Mouse (Mus musculus) intestine, embryonic 15.5 days (tissue): Measurements from ENCODE around the gene Rala. TPM values are rescaled to one million over a fixed set of nuclear protein-coding genes. Genes with fewer than 3 reads are reported as not detected.

Experiments
- ATAC-seq: fragments of 200-750 bp; cut with Nextera tagmentation; 2 replicates; pipeline ENCODE4 v1.8.0; 2017; ENCODE audit warnings: moderate TSS enrichment, moderate library complexity
- H3K27ac ChIP-seq: fragments of 300-500 bp; sonication (generic); 2 replicates; pipeline ENCODE4 v1.5.1; 2015; ENCODE audit warnings: mild to moderate bottlenecking, inconsistent platforms
- H3K27me3 ChIP-seq: fragments of 300-500 bp; sonication (generic); replicated peaks from 2 replicates; pipeline ENCODE4 v1.6.1; 2015; ENCODE audit warnings: inconsistent platforms
- H3K36me3 ChIP-seq: fragments of 300-500 bp; sonication (generic); 2 replicates; pipeline ENCODE4 v1.6.1; 2015; ENCODE audit warnings: inconsistent platforms
- H3K4me1 ChIP-seq: fragments of 300-500 bp; sonication (generic); replicated peaks from 2 replicates; pipeline ENCODE4 v1.6.1; 2015; ENCODE audit warnings: inconsistent platforms
- H3K4me2 ChIP-seq: fragments of 300-500 bp; sonication (generic); replicated peaks from 2 replicates; pipeline ENCODE4 v1.6.1; 2015; ENCODE audit warnings: mild to moderate bottlenecking, inconsistent platforms
- H3K4me3 ChIP-seq: fragments of 300-500 bp; sonication (generic); replicated peaks from 2 replicates; pipeline ENCODE4 v1.5.1; 2015; ENCODE audit warnings: inconsistent platforms
- H3K9ac ChIP-seq: fragments of 300-500 bp; sonication (generic); 2 replicates; pipeline ENCODE4 v1.6.1; 2015; ENCODE audit warnings: inconsistent platforms
- H3K9me3 ChIP-seq: fragments of 300-500 bp; sonication (generic); 2 replicates; pipeline ENCODE4 v1.6.1; 2016; ENCODE audit warnings: inconsistent platforms
- WGBS: fragments of 180-500 bp; shearing (Covaris S2); methylation state at CpG from one replicate; pipeline ENCODE4 v1.1.7; 2015; 5-methylcytosine and 5-hydroxymethylcytosine counted together
- polyA plus RNA-seq: library from polyadenylated mRNA; unstranded; fragments of >200 nt; fragmentation: Nextera tagmentation; extraction: Ambion mirVana; gene quantifications from 2 replicates; pipeline ENCODE4 v1.2.1, GENCODE M21; 2015

Gene Rala
- polyA plus RNA-seq, result 96.8 and 108 TPM in 2 replicates

DNA sequence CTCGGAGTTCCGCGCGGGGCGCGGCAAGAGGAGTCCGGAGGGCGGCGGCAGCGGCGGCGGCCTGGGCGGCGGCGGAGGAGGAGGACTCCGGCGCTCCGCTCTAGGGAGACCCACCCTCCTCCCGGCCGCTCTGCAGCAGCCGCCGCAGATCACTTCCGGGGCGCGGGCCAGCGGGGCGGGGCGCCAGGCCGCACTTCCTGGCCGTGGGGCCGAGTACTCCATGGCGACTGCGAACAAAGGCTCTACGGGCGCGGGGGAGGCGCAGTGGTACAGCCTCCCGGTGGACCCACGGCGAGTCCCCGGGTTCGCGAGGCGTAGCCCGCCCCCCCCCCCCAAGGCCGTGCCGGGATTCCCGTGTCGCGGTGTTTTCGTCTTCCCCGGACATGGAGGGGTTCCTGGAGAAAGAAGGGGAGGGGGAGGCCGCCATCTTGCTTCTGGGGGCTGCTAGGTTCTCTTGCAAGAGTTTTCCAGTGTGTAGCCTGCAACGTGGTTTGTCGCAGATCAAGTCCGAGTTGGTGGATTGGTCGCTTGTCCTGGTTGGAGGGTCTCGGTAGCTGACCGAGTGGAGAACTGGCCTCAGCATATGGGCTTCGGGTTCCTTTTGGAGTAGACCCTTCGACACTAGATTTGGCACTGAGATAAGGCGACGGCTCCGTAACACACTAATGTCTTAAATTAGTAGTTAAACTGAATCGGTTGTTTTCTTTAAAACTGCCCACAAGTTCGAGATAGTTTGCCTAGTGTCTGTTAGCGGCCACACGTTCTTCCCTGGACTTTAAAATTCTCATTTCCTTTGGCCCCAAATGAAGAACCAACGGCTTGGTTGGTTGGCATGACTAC is at the start of gene Rala:
Gene Rala (minus strand): TSS at position 162 of the 840 bp plus-strand sequence.
- 8% methylated on average over 62 of the region's 69 CpGs for WGBS
- H3K4me1 ChIP-seq, result peaks cover 5% of the 10 kb centered on the region; the same call in 1 of the 2 replicates
- H3K36me3 ChIP-seq, result no peaks in the 10 kb centered on the region
- no peaks in the 10 kb centered on the region for H3K9me3 ChIP-seq
- peak within 1 kb of the TSS; percentile 72 for H3K4me2 ChIP-seq
- peak within 1 kb of the TSS; percentile 84 for H3K9ac ChIP-seq
- ATAC-seq, result peak; percentile 100
- H3K27ac ChIP-seq, result peak within 1 kb of the TSS; percentile 90
- no peaks in the 10 kb centered on the region for H3K27me3 ChIP-seq
- H3K4me3 ChIP-seq, result peak within 1 kb of the TSS; percentile 95

DNA sequence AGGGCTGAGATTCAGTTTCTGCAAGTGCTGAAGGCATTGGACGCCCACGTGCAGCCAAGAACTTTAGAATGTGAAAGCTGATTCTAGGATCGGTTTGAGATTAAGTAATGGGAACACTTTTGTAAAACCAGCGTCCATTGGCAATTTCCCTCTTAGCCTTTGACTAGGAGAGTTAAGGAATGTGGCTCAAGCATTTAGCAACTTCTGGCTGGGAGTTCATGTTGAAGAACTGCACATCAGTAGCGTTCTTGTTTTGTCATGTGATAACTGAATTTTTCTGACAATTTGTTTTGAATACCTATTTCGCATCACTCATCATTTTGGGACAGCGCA is 49.4 kb upstream of the Rala start:
- Histone ChIP-seq H3K4me2 (peak overlapping the region; percentile 76), H3K4me3 (peak overlapping the region; percentile 79), H3K4me1 (no peaks in the 10 kb centered on the region), H3K9me3 (no peaks in the 10 kb centered on the region), H3K9ac (peak overlapping the region; percentile 81), H3K36me3 (no peaks in the 10 kb centered on the region), H3K27me3 (no peaks in the 10 kb centered on the region), H3K27ac (peak overlapping the region; percentile 86; the same call in 1 of the 2 replicates)
- 37% methylated on average over 7 of the region's 7 CpGs for WGBS
- peak; percentile 45 for ATAC-seq

DNA sequence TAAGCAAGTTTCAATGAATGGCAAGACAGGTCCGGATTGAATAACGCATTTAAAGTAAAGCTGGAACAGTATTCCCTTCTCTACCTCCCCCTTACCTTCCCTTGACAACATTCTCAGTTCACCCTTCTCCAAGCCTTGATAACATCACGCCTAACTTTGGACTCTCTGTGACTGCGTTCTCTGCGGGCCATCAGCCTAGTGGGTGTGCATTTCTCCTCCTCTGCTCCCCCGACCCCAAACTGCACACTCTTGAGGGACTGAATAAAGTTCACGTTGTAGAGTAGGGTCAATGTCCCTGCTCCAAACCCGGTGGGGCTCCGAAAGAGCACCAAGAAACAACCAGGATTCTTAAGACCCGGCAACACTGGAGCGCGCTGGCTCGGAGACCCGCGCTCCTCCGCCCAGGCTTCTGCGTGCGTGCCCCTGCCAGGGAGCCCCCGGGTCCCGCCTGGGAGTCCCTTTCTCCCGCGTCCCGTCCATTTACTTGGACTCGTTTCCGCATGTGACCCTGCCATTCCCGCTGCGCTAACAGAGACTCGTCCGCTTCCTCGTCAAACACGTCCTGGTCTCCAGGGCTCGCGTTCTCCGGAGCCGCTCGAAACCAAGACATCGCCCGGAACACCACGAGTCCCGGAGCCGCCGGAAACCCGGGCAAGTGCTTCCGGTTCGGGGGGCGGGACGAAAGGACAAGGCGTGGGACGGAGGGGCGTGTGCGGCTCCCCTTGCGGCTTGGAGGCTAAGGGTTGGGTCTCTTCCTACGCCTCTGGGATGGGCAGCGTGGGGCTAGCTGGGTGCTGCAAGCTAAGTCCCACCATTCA is 48.9 kb upstream of the Rala start, which contains the start of gene Yae1d1:
Gene Yae1d1 (minus strand): TSS at position 653 of the 818 bp plus-strand sequence.
- peak within 1 kb of the TSS; percentile 86 for H3K27ac ChIP-seq
- H3K27me3 ChIP-seq, result no peaks in the 10 kb centered on the region
- under 1% methylated on average over 53 of the region's 54 CpGs for WGBS
- no peaks in the 10 kb centered on the region for H3K9me3 ChIP-seq
- H3K36me3 ChIP-seq, result no peaks in the 10 kb centered on the region
- H3K4me1 ChIP-seq, result no peaks in the 10 kb centered on the region
- peak within 1 kb of the TSS; percentile 81 for H3K9ac ChIP-seq
- peak; percentile 98 for ATAC-seq
- peak within 1 kb of the TSS; percentile 76 for H3K4me2 ChIP-seq
- peak within 1 kb of the TSS; percentile 79 for H3K4me3 ChIP-seq

DNA sequence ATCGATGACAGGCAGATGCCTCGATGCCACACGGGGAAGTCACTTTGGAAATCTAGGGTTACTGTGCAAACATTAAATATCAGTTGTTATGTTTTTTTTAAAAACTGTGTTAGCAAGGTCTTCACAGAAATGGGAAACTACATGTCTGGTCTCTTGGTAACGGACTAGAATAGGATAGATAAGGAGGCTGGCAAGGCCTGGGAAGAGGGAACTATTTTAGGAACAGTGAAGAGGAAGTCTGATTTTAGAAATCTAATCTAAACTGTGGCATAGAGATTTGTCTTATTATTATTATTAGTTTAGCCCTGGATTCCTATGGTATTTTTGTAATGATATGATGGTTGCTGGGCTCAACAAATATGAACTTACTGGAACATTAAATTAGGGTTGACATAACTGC is 48.0 kb upstream of the Rala start:
- Histone ChIP-seq H3K9ac (no peak overlapping the region), H3K9me3 (no peaks in the 10 kb centered on the region), H3K27me3 (no peaks in the 10 kb centered on the region), H3K4me2 (peak overlapping the region; percentile 76), H3K36me3 (peaks cover 3% of the 10 kb centered on the region), H3K4me1 (no peaks in the 10 kb centered on the region), H3K27ac (no peak overlapping the region), H3K4me3 (peak overlapping the region; percentile 79; the same call in 1 of the 2 replicates)
- WGBS, result 79% methylated on average over 4 of the region's 4 CpGs
- ATAC-seq, result no peak

DNA sequence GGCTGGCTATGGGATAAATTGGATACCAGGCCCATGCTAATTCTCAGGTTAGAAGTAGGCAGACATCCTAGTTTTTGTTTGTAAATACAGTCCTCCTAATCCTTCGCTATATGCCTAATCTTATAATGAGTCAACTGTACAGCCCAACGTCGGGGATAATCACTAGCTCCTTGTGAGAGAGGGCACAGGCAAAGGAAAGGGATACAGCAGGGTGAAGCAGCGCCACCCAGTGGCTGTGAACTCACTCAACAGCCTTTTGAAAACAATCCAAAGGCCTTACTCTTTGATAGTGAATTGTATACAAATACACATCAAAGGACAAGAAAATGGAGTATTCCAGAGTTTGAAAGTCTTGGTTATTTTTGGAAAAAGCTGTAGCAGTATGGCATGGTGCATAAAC is 39.2 kb upstream of the Rala start:
- no peak overlapping the region for H3K4me2 ChIP-seq
- H3K27me3 ChIP-seq, result no peaks in the 10 kb centered on the region
- 49% methylated on average over 4 of the region's 4 CpGs for WGBS
- no peaks in the 10 kb centered on the region for H3K9me3 ChIP-seq
- H3K36me3 ChIP-seq, result peaks cover 15% of the 10 kb centered on the region
- no peak overlapping the region for H3K27ac ChIP-seq
- H3K4me3 ChIP-seq, result no peak overlapping the region
- no peak overlapping the region for H3K9ac ChIP-seq
- ATAC-seq, result no peak
- H3K4me1 ChIP-seq, result no peaks in the 10 kb centered on the region

- Histone ChIP-seq H3K4me3 (no peak overlapping the region), H3K9ac (no peak overlapping the region), H3K4me2 (no peak overlapping the region), H3K27me3 (no peaks in the 10 kb centered on the region), H3K27ac (no peak overlapping the region), H3K9me3 (no peaks in the 10 kb centered on the region), H3K4me1 (no peaks in the 10 kb centered on the region), H3K36me3 (peaks cover 15% of the 10 kb centered on the region)
- 86% methylated on average over 5 of the region's 5 CpGs for WGBS
- ATAC-seq, result no peak
Observed at GRCm38 (mm10) chr13:17982634-17983033, 38.6 kb upstream of the Rala start.

- Histone ChIP-seq H3K4me3 (no peak overlapping the region), H3K4me2 (no peak overlapping the region), H3K27me3 (no peaks in the 10 kb centered on the region), H3K9me3 (no peaks in the 10 kb centered on the region), H3K4me1 (no peaks in the 10 kb centered on the region), H3K9ac (no peak overlapping the region), H3K36me3 (no peaks in the 10 kb centered on the region), H3K27ac (no peak overlapping the region)
- ATAC-seq, result no peak
- WGBS, result 74% methylated on average over 8 of the region's 8 CpGs
Observed at GRCm38 (mm10) chr13:17976854-17977739, 33.1 kb upstream of the Rala start.

- Histone ChIP-seq H3K36me3 (no peaks in the 10 kb centered on the region), H3K4me2 (no peak overlapping the region), H3K27me3 (no peaks in the 10 kb centered on the region), H3K4me1 (no peaks in the 10 kb centered on the region), H3K4me3 (no peak overlapping the region), H3K27ac (no peak overlapping the region), H3K9me3 (no peaks in the 10 kb centered on the region), H3K9ac (no peak overlapping the region)
- peak; percentile 69; the same call in 1 of the 2 replicates for ATAC-seq
- 35% methylated on average over 2 of the region's 2 CpGs for WGBS
Observed at GRCm38 (mm10) chr13:17975891-17976290, 31.9 kb upstream of the Rala start.

DNA sequence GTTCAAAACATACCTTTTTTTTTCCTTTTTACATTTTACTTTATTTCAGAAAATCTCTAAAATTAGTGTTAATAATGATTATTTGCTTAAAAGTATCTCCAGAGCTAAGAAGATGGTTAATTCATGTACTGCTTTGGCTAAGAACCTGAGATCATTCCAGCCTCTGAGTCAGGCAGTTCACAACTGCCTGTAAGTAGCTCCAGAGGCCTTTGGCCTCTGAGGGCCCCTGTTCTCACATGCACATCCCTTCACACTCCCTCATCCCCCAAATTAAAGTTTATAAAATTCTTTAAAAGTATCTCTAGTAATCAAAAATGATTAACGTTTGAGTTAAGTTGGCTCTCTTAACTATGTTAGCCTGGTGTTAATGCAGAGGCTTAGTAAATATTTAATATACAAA is 31.4 kb upstream of the Rala start:
- Histone ChIP-seq H3K4me3 (no peak overlapping the region), H3K9me3 (no peaks in the 10 kb centered on the region), H3K9ac (no peak overlapping the region), H3K27ac (no peak overlapping the region), H3K4me2 (no peak overlapping the region), H3K36me3 (no peaks in the 10 kb centered on the region), H3K4me1 (no peaks in the 10 kb centered on the region), H3K27me3 (no peaks in the 10 kb centered on the region)
- no peak for ATAC-seq
- 61% methylated on average over 1 of the region's 1 CpGs for WGBS

DNA sequence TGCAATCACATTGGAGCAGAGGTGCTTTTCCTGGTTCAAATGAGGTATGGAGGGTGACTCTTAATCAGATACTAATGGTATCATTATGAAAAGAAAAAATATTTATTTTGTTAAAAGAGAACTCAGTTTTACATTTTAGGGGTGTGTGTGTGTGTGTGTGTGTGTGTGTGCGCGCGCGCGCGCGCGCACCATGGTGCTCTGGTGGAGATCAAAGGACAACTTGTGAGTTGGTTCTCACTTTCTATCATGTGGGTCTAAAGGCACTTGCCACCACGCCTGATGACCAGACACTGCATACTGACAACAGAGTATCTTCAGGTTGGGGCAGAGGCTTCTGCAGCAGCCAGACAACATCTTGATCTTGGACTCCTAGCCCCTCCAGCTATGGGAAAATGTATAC is 30.7 kb upstream of the Rala start:
- Histone ChIP-seq H3K9me3 (no peaks in the 10 kb centered on the region), H3K4me3 (no peak overlapping the region), H3K27ac (no peak overlapping the region), H3K27me3 (no peaks in the 10 kb centered on the region), H3K4me2 (no peak overlapping the region), H3K9ac (no peak overlapping the region), H3K36me3 (no peaks in the 10 kb centered on the region), H3K4me1 (no peaks in the 10 kb centered on the region)
- 96% methylated on average over 9 of the region's 9 CpGs for WGBS
- ATAC-seq, result no peak

DNA sequence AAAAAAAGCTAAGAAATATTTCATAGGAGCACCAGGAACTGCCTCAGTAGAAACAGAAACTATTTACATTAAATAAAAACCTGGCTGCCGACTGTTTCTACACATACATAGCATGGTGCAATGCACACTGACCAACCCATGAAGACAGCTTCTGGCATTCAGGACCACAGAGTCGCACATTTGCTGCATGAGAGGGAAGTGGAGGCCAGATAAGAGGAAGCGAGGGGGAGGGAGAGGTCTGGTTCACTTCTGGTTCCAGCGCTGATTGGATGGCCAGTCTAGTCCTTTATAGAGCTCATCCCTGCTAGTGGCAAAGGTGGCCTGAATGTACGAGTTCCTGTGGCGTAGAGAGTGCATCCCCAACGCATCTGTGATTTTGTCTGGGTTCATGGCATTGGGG is 16.6 kb upstream of the Rala start:
- ATAC-seq, result no peak
- H3K4me2 ChIP-seq, result no peak overlapping the region
- no peaks in the 10 kb centered on the region for H3K27me3 ChIP-seq
- no peak overlapping the region for H3K4me3 ChIP-seq
- H3K27ac ChIP-seq, result no peak overlapping the region
- 80% methylated on average over 7 of the region's 7 CpGs for WGBS
- no peaks in the 10 kb centered on the region for H3K36me3 ChIP-seq
- no peak overlapping the region for H3K9ac ChIP-seq
- H3K9me3 ChIP-seq, result no peaks in the 10 kb centered on the region
- H3K4me1 ChIP-seq, result no peaks in the 10 kb centered on the region

DNA sequence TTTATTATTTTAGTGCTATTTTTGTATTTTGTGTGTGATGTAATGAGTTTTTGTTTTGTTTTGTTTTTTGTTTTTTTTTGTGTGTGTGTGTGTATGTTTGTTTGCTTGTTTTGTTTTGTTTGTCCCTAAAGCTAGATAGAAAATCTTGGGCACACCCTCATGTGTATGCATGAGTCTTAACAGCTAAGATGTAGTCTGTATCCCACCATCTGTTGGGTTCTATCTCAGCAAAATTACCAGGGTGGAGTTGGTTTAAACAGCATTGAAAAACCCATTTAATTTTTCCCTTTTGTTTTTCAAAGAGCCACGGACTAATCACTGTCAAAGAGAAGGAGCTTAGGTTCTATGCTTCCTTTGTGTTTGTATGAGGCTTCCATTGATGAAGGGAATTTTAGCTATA is 10.2 kb upstream of the Rala start:
- no peak overlapping the region for H3K27ac ChIP-seq
- no peaks in the 10 kb centered on the region for H3K27me3 ChIP-seq
- H3K4me3 ChIP-seq, result no peak overlapping the region
- no peak overlapping the region for H3K9ac ChIP-seq
- H3K4me2 ChIP-seq, result no peak overlapping the region
- 71% methylated on average over 1 of the region's 1 CpGs for WGBS
- H3K4me1 ChIP-seq, result no peaks in the 10 kb centered on the region
- no peaks in the 10 kb centered on the region for H3K9me3 ChIP-seq
- ATAC-seq, result no peak
- no peaks in the 10 kb centered on the region for H3K36me3 ChIP-seq
